Mouse (Mus musculus) liver, adult 2 months (tissue): ENCODE measurements around the gene Il17c. TPM values are rescaled to one million over a fixed set of nuclear protein-coding genes. Genes with fewer than 3 reads are reported as not detected.

Experiments used
- DNase-seq: peaks from one replicate; pipeline ENCODE4 v3.0.0-alpha.2; 2011; ENCODE audit warnings: low read depth, low spot score; ENCODE audit errors: extremely low read depth
- H3K27ac ChIP-seq: fragments of 200-500 bp; replicated peaks from 2 replicates; pipeline ENCODE4 v1.5.1; 2012; ENCODE audit warnings: low read depth, mild to moderate bottlenecking, control low read depth, inconsistent platforms, low read length; ENCODE audit not compliant: insufficient read depth
- H3K27me3 ChIP-seq: fragments of 200-500 bp; 2 replicates; pipeline ENCODE4 v1.6.1; 2012; ENCODE audit warnings: mild to moderate bottlenecking, moderate library complexity, low read length, inconsistent platforms; ENCODE audit not compliant: control insufficient read depth, insufficient read depth
- H3K36me3 ChIP-seq: fragments of 200-500 bp; 2 replicates; pipeline ENCODE4 v1.6.1; 2012; ENCODE audit warnings: low read length, inconsistent platforms; ENCODE audit not compliant: control insufficient read depth, insufficient read depth
- H3K4me1 ChIP-seq: fragments of 200-500 bp; 2 replicates; pipeline ENCODE4 v1.6.1; 2011; ENCODE audit warnings: low read length; ENCODE audit not compliant: control insufficient read depth, insufficient read depth
- H3K4me3 ChIP-seq: fragments of 200-500 bp; 2 replicates; pipeline ENCODE4 v1.5.1; 2011; ENCODE audit warnings: low read depth, mild to moderate bottlenecking, control low read depth, low read length, moderate library complexity; ENCODE audit not compliant: insufficient read depth
- H3K79me2 ChIP-seq: fragments of 200-500 bp; 2 replicates; pipeline ENCODE4 v1.6.1; 2012; ENCODE audit warnings: inconsistent platforms, mild to moderate bottlenecking, low read length, moderate library complexity; ENCODE audit not compliant: control insufficient read depth, insufficient read depth
- H3K9ac ChIP-seq: fragments of 200-500 bp; 2 replicates; pipeline ENCODE4 v1.6.1; 2012; ENCODE audit warnings: low read depth, mild to moderate bottlenecking, control low read depth, inconsistent platforms, low read length
- CTCF ChIP-seq: fragments of 200-500 bp; IDR thresholded peaks from 2 replicates; pipeline ENCODE4 v1.5.1; 2011; ENCODE audit warnings: low read depth, low read length, control low read depth
- POLR2A ChIP-seq: fragments of 200-500 bp; IDR thresholded peaks from 2 replicates; pipeline ENCODE4 v1.6.1; 2011; ENCODE audit warnings: low read length, control low read depth; ENCODE audit not compliant: insufficient read depth; ENCODE audit errors: extremely low read depth
- WGBS: fragments of 180-500 bp; shearing (Covaris S2); methylation state at CpG from one replicate; pipeline ENCODE4 v1.1.7; 2018; 5-methylcytosine and 5-hydroxymethylcytosine counted together
- polyA plus RNA-seq: library from polyadenylated mRNA; depleted of rRNA; stranded (reverse); fragments of >200 nt; gene quantifications from 2 replicates; pipeline ENCODE4 v1.2.3, GENCODE M21; 2012; rRNA removed
- total RNA-seq: library from RNA; depleted of rRNA; stranded (reverse); fragments of >200 nt; gene quantifications from 2 replicates; pipeline ENCODE4 v1.2.3, GENCODE M21; 2014; rRNA removed

The Il17c gene
- total and polyA plus RNA-seq, 2 experiments, result not detected

DNA sequence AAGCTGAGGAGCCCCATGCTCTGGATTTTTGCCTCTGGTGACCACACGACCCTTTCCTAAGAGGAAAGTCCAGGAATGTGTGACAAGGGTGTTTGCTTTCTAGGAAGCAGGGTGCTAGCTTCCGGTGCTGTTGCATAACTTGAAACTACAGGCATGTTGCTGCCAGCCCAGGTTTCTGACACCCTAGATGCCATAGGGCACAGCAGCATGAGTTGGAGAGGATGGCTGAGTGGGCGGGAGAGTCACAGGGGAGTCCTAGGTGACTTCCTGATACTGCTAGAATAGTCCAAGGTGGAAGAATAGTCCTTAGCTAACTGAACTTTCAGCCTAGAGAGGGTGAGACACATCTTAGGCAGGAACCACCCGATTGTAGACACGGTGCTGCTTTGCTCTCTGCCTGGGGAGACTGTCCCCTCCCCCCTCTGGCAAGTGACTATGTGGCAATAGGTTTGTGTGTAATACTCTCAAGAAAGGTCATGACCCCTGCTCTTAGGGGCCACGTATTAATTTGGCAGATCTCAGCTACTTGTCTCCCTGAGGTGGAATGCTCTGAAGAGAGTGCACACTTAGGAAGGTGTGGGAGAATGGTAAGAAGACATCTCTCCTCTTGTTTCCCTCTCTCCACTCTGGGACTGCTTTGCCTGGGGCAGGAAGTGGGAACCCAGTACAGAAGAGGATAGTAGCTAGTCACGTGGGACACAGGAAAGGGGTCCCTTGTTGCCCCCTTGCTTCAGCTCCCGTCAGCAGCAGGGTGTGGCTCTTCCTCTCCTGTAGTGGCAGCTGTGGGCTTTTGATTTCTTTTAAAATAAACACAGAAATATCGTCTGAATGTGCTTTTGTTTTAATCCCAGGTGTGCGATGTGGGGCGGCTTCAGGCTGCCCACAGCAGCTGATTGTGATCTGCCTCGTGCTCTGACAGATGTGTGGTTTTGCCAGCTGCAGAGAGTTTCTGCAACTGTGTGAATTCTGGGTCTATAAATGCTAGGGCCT is 42.1 kb downstream of the Il17c start:
- Histone ChIP-seq H3K36me3 (no peaks in the 10 kb centered on the region), H3K27me3 (no peaks in the 10 kb centered on the region), H3K9ac (no peak overlapping the region), H3K4me1 (peaks cover 17% of the 10 kb centered on the region), H3K4me3 (no peak overlapping the region), H3K27ac (no peak overlapping the region), H3K79me2 (no peaks in the 10 kb centered on the region)
- peak; percentile 74 for DNase-seq
- TF ChIP-seq POLR2A (no peak), CTCF (no peak)
- 33% methylated on average over 12 of the region's 12 CpGs for WGBS

DNA sequence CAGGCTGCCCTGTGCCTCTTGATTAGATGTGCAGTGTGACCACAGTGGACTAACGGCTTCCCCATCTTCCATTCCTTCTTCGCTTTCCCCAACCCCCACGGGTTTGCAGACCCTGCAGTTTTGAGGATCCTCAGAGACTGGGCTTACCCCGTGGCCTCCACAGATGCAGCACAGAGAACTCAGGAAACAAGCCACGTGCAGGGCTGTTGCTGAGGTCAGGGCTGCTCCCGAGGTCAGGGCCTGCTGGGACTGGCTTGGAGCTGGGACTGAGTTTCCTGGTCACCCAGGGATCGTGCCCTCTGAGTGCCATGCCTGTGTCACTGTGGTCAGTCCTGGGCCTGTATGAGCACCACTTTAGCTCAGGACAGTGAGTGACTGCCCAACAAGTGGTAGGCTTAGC is 43.2 kb downstream of the Il17c start:
- H3K27ac ChIP-seq, result no peak overlapping the region
- H3K27me3 ChIP-seq, result no peaks in the 10 kb centered on the region
- no peak overlapping the region for H3K4me3 ChIP-seq
- TF ChIP-seq CTCF, result no peak
- no peak for TF ChIP-seq POLR2A
- H3K79me2 ChIP-seq, result no peaks in the 10 kb centered on the region
- no peaks in the 10 kb centered on the region for H3K36me3 ChIP-seq
- peaks cover 22% of the 10 kb centered on the region for H3K4me1 ChIP-seq
- no peak overlapping the region for H3K9ac ChIP-seq
- DNase-seq, result peak; percentile 45
- 31% methylated on average over 7 of the region's 7 CpGs for WGBS

DNA sequence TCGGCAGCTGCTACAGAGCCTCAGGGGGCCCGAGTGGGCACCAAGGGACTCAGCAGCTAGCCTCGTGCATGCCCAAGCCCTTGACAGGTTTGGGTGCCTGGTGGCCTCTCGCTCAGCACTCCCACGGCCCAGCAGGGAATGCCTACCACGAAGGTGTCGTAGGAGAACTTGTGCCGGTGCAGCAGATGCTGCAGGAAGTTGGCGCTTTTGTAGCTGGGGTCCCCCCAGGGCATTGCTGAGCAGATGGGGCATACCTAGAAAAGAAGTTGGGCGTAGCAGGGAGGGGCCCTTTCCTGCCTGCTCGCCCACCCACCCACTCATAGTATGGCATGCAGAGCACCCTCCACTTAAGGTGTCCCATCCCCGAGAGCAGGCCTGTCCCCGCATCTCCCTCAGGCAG is 46.0 kb downstream of the Il17c start:
- 94% methylated on average over 13 of the region's 13 CpGs for WGBS
- Histone ChIP-seq H3K27ac (no peak overlapping the region), H3K36me3 (no peaks in the 10 kb centered on the region), H3K27me3 (no peaks in the 10 kb centered on the region), H3K4me3 (no peak overlapping the region), H3K9ac (no peak overlapping the region), H3K4me1 (peaks cover 13% of the 10 kb centered on the region), H3K79me2 (no peaks in the 10 kb centered on the region)
- no peak for TF ChIP-seq CTCF
- TF ChIP-seq POLR2A, result no peak
- no peak for DNase-seq

DNA sequence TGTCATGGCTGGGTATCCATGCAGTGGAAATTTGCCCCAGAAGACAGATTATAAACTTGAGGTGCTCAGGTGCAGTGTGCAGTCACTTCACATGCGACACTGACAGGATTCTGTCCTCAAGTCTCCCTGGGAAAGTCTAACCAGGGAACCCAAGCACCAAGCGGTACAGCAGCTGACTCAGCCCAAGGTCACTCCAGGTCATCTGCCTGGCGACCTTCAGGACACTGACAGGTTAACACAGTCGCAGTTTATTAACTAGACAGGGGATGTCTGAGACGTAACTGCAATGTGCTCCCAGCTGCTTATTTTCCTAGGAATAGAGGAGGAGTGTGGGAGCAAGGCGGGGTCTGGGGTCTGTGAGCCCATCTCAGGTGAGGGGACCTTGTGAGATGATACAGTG is 47.6 kb downstream of the Il17c start:
- H3K9ac ChIP-seq, result no peak overlapping the region
- no peaks in the 10 kb centered on the region for H3K36me3 ChIP-seq
- no peak overlapping the region for H3K27ac ChIP-seq
- H3K4me1 ChIP-seq, result peaks cover 7% of the 10 kb centered on the region
- no peak for DNase-seq
- 36% methylated on average over 6 of the region's 6 CpGs for WGBS
- H3K27me3 ChIP-seq, result no peaks in the 10 kb centered on the region
- H3K79me2 ChIP-seq, result peaks cover 5% of the 10 kb centered on the region; the same call in 1 of the 2 replicates
- TF ChIP-seq CTCF (no peak), POLR2A (no peak)
- no peak overlapping the region for H3K4me3 ChIP-seq

DNA sequence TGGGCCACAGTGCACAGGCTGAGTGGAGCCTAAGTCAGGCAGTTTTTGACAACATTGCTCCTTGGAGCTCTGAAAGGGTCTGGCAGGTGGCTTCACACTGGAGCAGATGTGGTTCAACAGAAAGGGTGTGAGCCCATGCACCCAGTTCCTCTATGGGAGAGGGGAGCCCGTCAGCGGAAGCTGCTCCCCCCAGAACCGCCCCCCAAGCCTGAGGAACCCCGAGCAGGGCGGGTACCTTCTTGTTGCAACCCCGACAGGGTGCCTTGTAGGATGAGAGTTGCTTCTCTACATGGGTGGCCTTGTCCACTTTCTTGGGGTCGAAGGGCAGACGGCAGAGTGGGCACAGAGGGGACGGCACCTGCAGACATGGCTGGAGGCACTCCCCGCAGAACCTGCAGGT is 48.1 kb downstream of the Il17c start:
- Histone ChIP-seq H3K27me3 (no peaks in the 10 kb centered on the region), H3K4me1 (peaks cover 10% of the 10 kb centered on the region), H3K79me2 (peaks cover 6% of the 10 kb centered on the region), H3K9ac (no peak overlapping the region), H3K27ac (no peak overlapping the region), H3K4me3 (no peak overlapping the region), H3K36me3 (no peaks in the 10 kb centered on the region)
- 93% methylated on average over 10 of the region's 10 CpGs for WGBS
- no peak for DNase-seq
- TF ChIP-seq CTCF (no peak), POLR2A (no peak)

DNA sequence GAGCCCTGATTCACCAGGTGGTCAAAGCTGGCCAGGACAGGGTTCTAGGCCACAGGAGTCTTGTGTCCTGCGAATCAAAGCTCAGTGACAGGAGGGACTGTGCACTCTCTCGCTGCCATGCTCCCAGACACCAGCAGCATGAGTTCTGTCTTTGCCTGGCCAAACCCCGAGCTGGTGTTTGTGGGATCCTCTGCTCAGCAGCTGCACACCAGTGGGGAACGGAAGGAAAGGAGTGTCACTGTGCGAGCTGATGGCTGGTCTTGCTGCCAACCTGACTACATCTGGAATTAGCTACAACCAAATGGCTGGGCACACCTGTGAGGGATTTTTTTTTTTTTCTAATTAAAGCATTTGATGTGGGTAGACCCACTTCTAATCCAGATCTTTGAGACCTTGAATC is 48.9 kb downstream of the Il17c start:
- Histone ChIP-seq H3K4me1 (peaks cover 10% of the 10 kb centered on the region), H3K36me3 (no peaks in the 10 kb centered on the region), H3K27me3 (no peaks in the 10 kb centered on the region), H3K79me2 (peaks cover 12% of the 10 kb centered on the region), H3K4me3 (no peak overlapping the region), H3K9ac (no peak overlapping the region), H3K27ac (no peak overlapping the region)
- TF ChIP-seq POLR2A (no peak), CTCF (no peak)
- WGBS, result 89% methylated on average over 5 of the region's 5 CpGs
- DNase-seq, result no peak

Other genes starting within 250 kb of the Il17c start
- 7.9 and 8.4 TPM in 2 replicates for gene Zfpm1, start 139.9 kb upstream of the Il17c start, total RNA-seq
- 56.5 and 67.5 TPM in 2 replicates for gene Zfpm1, start 139.9 kb upstream of the Il17c start, polyA plus RNA-seq
- not detected in 2 replicates for gene Trhr2, start 61.3 kb upstream of the Il17c start, total RNA-seq
- not detected in 2 replicates for gene Trhr2, start 61.3 kb upstream of the Il17c start, polyA plus RNA-seq
- gene Zc3h18, start 45.4 kb upstream of the Il17c start, total RNA-seq, result 10.9 and 14.0 TPM in 2 replicates
- 18.3 and 22.3 TPM in 2 replicates for gene Zc3h18, start 45.4 kb upstream of the Il17c start, polyA plus RNA-seq
- 13.9 and 23.4 TPM in 2 replicates for gene Cyba, start 10.9 kb downstream of the Il17c start, total RNA-seq
- 24.4 and 34.2 TPM in 2 replicates for gene Cyba, start 10.9 kb downstream of the Il17c start, polyA plus RNA-seq
- 15.3 and 20.9 TPM in 2 replicates for gene Mvd, start 21.4 kb downstream of the Il17c start, total RNA-seq
- 68.7 and 71.4 TPM in 2 replicates for gene Mvd, start 21.4 kb downstream of the Il17c start, polyA plus RNA-seq
- not detected in 2 replicates for gene Snai3, start 38.7 kb downstream of the Il17c start, total RNA-seq
- 0.44 and 0.46 TPM in 2 replicates for gene Snai3, start 38.7 kb downstream of the Il17c start, polyA plus RNA-seq
- gene Rnf166, start 54.0 kb downstream of the Il17c start, total RNA-seq, result 5.3 and 6.8 TPM in 2 replicates
- gene Rnf166, start 54.0 kb downstream of the Il17c start, polyA plus RNA-seq, result 22.8 and 24.2 TPM in 2 replicates
- gene Ctu2, start 54.1 kb downstream of the Il17c start, total RNA-seq, result 7.0 and 13.5 TPM in 2 replicates
- 21.1 and 27.0 TPM in 2 replicates for gene Ctu2, start 54.1 kb downstream of the Il17c start, polyA plus RNA-seq
- 2.2 and 4.6 TPM in 2 replicates for gene Piezo1, start 129.3 kb downstream of the Il17c start, total RNA-seq
- 8.0 and 11.1 TPM in 2 replicates for gene Piezo1, start 129.3 kb downstream of the Il17c start, polyA plus RNA-seq
- 1.0 and 3.0 TPM in 2 replicates for gene Cdt1, start 146.0 kb downstream of the Il17c start, total RNA-seq
- gene Cdt1, start 146.0 kb downstream of the Il17c start, polyA plus RNA-seq, result 2.5 and 2.9 TPM in 2 replicates
- 59.8 and 68.3 TPM in 2 replicates for gene Aprt, start 154.9 kb downstream of the Il17c start, total RNA-seq
- 80.5 and 105 TPM in 2 replicates for gene Aprt, start 154.9 kb downstream of the Il17c start, polyA plus RNA-seq
- gene Galns, start 189.4 kb downstream of the Il17c start, total RNA-seq, result 4.1 and 4.4 TPM in 2 replicates
- 4.4 and 6.6 TPM in 2 replicates for gene Galns, start 189.4 kb downstream of the Il17c start, polyA plus RNA-seq
- gene Trappc2l, start 189.6 kb downstream of the Il17c start, total RNA-seq, result 7.4 and 14.5 TPM in 2 replicates
- gene Trappc2l, start 189.6 kb downstream of the Il17c start, polyA plus RNA-seq, result 74.7 and 101 TPM in 2 replicates
- gene Pabpn1l, start 200.7 kb downstream of the Il17c start, total RNA-seq, result not detected in 2 replicates
- gene Pabpn1l, start 200.7 kb downstream of the Il17c start, polyA plus RNA-seq, result not detected in 2 replicates